Mouse (Mus musculus) B cell, adult 2 months (primary cell): Measurements from ENCODE around the gene Tmem260.

Experiments used
- DNase-seq, 2 experiments: peaks; one replicate each; pipeline ENCODE4 v3.0.0; 2022

Tmem260 gene

GRCm38 (mm10) chr14:48559736-48560135, 113.8 kb downstream of the Tmem260 start:
- DNase-seq, result no peak

- no peak for DNase-seq
These were observed 120.7 kb downstream of the Tmem260 start for GRCm38 (mm10) chr14:48566596-48566995.
